Mouse (Mus musculus) embryonic facial prominence, embryonic 15.5 days (tissue): ENCODE measurements around the gene Sun1. TPM values are rescaled to one million over a fixed set of nuclear protein-coding genes. Genes with fewer than 3 reads are reported as not detected.

Source experiments
- ATAC-seq: fragments of 200-750 bp; cut with Nextera tagmentation; 2 replicates; pipeline ENCODE4 v1.8.0; 2017; ENCODE audit warnings: low read depth, moderate TSS enrichment; ENCODE audit not compliant: insufficient number of reproducible peaks, low FRiP score, low TSS enrichment
- H3K27ac ChIP-seq: fragments of 300-500 bp; sonication (generic); replicated peaks from 2 replicates; pipeline ENCODE4 v1.5.1; 2015; ENCODE audit warnings: mild to moderate bottlenecking, inconsistent platforms
- H3K27me3 ChIP-seq: fragments of 300-500 bp; sonication (generic); 2 replicates; pipeline ENCODE4 v1.6.1; 2015; ENCODE audit warnings: inconsistent platforms
- H3K36me3 ChIP-seq: fragments of 300-500 bp; sonication (generic); 2 replicates; pipeline ENCODE4 v1.6.1; 2015; ENCODE audit warnings: mild to moderate bottlenecking, inconsistent platforms
- H3K4me1 ChIP-seq: fragments of 300-500 bp; sonication (generic); 2 replicates; pipeline ENCODE4 v1.6.1; 2015; ENCODE audit warnings: inconsistent platforms
- H3K4me2 ChIP-seq: fragments of 300-500 bp; sonication (generic); replicated peaks from 2 replicates; pipeline ENCODE4 v1.6.1; 2015; ENCODE audit warnings: mild to moderate bottlenecking, inconsistent platforms
- H3K4me3 ChIP-seq: fragments of 300-500 bp; sonication (generic); replicated peaks from 2 replicates; pipeline ENCODE4 v1.5.1; 2015; ENCODE audit warnings: mild to moderate bottlenecking, inconsistent platforms
- H3K9ac ChIP-seq: fragments of 300-500 bp; sonication (generic); 2 replicates; pipeline ENCODE4 v1.6.1; 2015; ENCODE audit warnings: inconsistent platforms
- H3K9me3 ChIP-seq: fragments of 300-500 bp; sonication (generic); replicated peaks from 2 replicates; pipeline ENCODE4 v1.6.1; 2016; ENCODE audit warnings: inconsistent platforms
- WGBS: fragments of 180-500 bp; shearing (Covaris S2); methylation state at CpG from one replicate; pipeline ENCODE4 v1.1.7; 2015; 5-methylcytosine and 5-hydroxymethylcytosine counted together
- polyA plus RNA-seq: library from polyadenylated mRNA; unstranded; fragments of >200 nt; fragmentation: Nextera tagmentation; extraction: Ambion mirVana; gene quantifications from 2 replicates; pipeline ENCODE4 v1.2.1, GENCODE M21; 2015

Sun1 gene
- polyA plus RNA-seq, 1 experiment from 2014 or later = 61.5 TPM

DNA sequence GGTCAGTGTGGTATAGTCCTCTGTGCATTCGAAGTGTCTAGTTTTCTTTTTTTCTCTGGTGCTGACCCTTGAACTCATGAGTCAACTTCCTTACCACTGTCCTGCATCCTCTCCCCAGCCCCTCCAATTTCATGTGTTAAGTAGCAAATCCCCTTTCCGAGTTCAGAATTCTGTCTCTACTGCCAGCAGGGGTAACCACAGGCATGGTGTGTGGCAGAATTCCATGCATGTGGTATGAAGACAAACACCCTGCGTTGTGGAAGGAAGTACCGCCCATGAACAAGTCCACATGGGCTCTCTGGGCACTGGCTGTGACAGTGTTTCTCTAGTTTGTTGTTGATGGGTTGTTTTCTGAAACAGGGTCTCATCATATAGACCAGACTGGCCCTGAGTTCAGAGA lies 67.2 kb downstream of the Sun1 start:
- Histone ChIP-seq H3K27ac (no peak overlapping the region), H3K9me3 (no peaks in the 10 kb centered on the region), H3K36me3 (peaks cover 70% of the 10 kb centered on the region), H3K27me3 (no peaks in the 10 kb centered on the region), H3K4me1 (peaks cover 6% of the 10 kb centered on the region; the same call in 1 of the 2 replicates), H3K9ac (no peak overlapping the region), H3K4me2 (no peak overlapping the region), H3K4me3 (no peak overlapping the region)
- ATAC-seq = no peak
- 63% methylated on average over 4 of the region's 4 CpGs for WGBS

DNA sequence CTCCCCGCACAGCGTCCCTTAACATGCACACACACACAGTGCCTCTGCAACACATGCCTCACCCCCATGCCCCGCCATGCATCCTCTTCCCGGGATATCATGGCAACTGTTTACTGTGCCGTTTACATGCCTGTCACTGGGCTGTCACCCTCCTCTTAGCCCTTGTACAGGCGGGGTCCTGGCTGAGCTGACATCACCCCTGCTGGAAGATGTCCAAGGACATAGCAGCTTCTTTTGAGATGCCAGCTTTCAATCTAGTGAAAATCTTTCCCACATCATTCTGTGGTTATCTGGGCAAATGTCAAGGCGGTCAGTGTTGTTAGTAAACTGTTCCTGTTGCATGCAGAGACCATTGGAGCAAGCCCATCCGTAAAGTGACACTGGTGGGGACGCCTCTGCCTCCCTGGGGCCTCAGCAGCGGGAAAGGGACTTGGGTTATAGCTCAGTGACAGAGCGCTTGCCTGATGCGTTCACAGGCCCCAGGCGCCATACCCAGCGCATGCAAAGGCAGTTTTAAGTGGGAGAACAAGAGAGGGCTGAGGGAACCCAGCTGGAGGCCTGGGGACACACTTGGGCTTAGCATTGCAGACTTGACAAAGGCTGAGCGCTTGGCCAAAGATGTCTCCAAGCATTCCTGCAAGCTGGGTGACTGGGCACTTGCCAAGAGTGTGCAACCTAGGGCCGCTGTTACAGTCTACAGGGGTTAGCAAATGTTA lies 70.5 kb downstream of the Sun1 start:
- Histone ChIP-seq H3K36me3 (peaks cover 37% of the 10 kb centered on the region), H3K4me3 (no peak overlapping the region), H3K9ac (no peak overlapping the region), H3K4me2 (no peak overlapping the region), H3K4me1 (peaks cover 6% of the 10 kb centered on the region; the same call in 1 of the 2 replicates), H3K27ac (peak overlapping the region; percentile 35), H3K27me3 (no peaks in the 10 kb centered on the region), H3K9me3 (no peaks in the 10 kb centered on the region)
- ATAC-seq = no peak
- whole genome bisulfite sequencing = 58% methylated on average over 16 of the region's 16 CpGs

DNA sequence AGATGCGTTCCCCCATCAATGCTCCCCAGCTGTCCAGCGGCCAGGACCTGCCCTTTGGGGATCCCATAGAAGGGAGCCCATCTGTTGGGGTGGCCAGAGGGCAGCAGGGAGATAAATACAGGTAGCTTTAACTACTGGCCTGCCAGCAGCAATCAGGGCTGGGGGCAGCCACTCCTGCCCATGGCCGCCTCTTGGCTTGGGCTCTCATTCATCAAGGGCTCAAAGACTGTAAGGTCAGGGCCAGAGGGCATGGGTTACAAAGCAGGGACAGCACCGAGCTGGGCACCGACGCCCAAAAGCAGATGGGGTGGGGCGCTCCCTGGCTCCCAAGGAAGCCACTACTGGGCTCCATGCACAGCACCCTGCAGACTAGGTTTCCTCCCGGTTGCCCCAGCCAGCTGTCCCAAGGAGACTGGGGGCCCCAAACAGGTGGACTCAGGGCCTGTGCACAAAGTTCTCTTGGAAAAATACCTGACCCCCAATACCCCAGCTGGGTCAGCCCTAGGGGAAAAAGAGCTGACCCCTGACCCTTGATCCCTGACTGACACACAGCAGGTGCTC lies 71.6 kb downstream of the Sun1 start:
- H3K4me2 ChIP-seq = no peak overlapping the region
- H3K27ac ChIP-seq = no peak overlapping the region
- 52% methylated on average over 8 of the region's 8 CpGs for WGBS
- H3K4me3 ChIP-seq = no peak overlapping the region
- 0 out of 2 replicates have a peak, but pooled peaks have one; percentile 3 for ATAC-seq
- H3K4me1 ChIP-seq = peaks cover 6% of the 10 kb centered on the region; the same call in 1 of the 2 replicates
- no peaks in the 10 kb centered on the region for H3K27me3 ChIP-seq
- H3K9ac ChIP-seq = no peak overlapping the region
- peaks cover 26% of the 10 kb centered on the region for H3K36me3 ChIP-seq
- no peaks in the 10 kb centered on the region for H3K9me3 ChIP-seq

DNA sequence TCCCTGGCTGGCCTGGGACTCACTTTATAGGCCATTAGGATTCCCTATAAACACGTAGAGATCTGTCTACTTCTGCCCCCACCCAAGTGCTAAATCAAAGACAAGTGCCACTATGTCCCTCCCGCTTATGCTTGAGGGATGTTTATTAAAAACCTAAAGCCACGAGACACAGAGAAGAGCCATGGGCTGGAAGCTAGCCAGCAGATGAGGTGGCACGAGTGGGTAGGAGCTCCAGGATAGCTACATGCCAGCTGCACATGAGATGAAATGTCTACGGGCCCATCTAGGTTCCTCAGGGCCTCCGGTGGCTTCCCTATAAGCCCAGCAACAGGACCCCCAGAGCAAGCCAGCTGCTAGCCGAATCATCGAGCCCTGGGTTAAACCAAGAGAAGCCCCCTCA lies 76.8 kb downstream of the Sun1 start:
- H3K4me1 ChIP-seq = 0 out of 2 replicates have a peak, but pooled peaks cover 7% of the 10 kb centered on the region
- no peak overlapping the region for H3K27ac ChIP-seq
- no peak overlapping the region for H3K9ac ChIP-seq
- H3K27me3 ChIP-seq = no peaks in the 10 kb centered on the region
- H3K36me3 ChIP-seq = no peaks in the 10 kb centered on the region
- no peak overlapping the region for H3K4me3 ChIP-seq
- ATAC-seq = no peak
- no peaks in the 10 kb centered on the region for H3K9me3 ChIP-seq
- 64% methylated on average over 8 of the region's 8 CpGs for WGBS
- H3K4me2 ChIP-seq = no peak overlapping the region

DNA sequence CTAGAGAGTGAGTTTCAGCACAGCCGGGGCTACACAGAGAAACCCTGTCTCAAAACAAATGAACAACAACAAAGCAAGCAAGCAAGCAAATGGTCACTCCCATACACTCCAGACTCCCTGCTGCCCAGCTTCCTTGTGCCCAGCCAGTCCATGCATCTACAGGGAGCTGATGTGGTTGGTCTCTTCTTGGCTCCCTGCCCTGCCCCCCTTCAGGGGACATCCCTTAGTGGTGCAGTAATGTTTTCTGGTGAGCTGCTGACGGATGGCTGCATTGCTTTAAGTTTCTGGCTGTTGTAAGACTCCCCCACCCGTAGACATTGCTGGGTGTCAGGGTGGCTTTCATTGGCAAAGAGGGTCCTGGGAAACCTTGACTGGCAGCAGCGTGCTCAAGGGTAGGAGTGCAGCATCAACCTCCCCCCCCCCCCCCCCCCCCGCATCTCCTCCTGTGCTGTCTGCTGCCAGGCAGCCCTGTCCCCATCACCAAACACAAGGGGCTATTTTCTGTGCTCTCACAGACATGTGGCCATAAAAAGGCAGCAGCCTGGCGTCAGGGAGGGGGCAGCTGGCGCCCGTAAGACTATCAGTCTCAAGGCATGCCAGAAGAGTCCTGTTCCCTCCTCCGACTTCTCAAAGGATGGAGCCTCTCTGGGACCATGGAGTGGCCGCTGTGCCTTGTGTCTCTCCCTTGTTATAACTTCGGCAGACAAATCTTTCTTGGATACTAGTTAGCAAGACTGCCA lies 81.1 kb downstream of the Sun1 start:
- Histone ChIP-seq H3K4me3 (no peak overlapping the region), H3K27ac (no peak overlapping the region), H3K9ac (no peak overlapping the region), H3K4me1 (0 out of 2 replicates have a peak, but pooled peaks cover 12% of the 10 kb centered on the region), H3K9me3 (no peaks in the 10 kb centered on the region), H3K4me2 (no peak overlapping the region), H3K27me3 (no peaks in the 10 kb centered on the region), H3K36me3 (no peaks in the 10 kb centered on the region)
- 57% methylated on average over 10 of the region's 11 CpGs for WGBS
- no peak for ATAC-seq

DNA sequence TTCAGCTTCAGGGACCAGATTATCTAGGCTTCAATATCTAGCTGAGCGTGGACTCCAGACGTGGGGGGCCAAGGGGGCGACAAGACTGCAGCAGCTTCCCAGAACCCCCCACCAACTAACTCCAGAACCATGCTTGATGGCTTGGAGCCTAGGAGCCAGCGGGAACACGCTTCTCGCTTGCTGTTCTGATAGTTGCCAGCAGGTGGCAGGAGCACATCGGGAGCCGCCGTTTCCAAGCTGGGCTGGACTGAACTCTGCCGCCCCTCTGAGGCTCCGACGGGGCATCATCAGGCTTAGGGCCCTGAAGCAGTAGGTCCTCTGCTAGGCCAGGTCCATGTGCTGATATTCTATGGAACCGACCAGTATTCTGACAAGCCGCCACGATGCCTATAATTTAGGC lies 81.8 kb downstream of the Sun1 start:
- Histone ChIP-seq H3K4me1 (0 out of 2 replicates have a peak, but pooled peaks cover 14% of the 10 kb centered on the region), H3K9ac (no peak overlapping the region), H3K9me3 (no peaks in the 10 kb centered on the region), H3K36me3 (no peaks in the 10 kb centered on the region), H3K4me2 (no peak overlapping the region; the same call in 1 of the 2 replicates), H3K4me3 (no peak overlapping the region), H3K27ac (no peak overlapping the region), H3K27me3 (no peaks in the 10 kb centered on the region)
- ATAC-seq = peak; percentile 13; the same call in 1 of the 2 replicates
- 5% methylated on average over 15 of the region's 15 CpGs for WGBS

DNA sequence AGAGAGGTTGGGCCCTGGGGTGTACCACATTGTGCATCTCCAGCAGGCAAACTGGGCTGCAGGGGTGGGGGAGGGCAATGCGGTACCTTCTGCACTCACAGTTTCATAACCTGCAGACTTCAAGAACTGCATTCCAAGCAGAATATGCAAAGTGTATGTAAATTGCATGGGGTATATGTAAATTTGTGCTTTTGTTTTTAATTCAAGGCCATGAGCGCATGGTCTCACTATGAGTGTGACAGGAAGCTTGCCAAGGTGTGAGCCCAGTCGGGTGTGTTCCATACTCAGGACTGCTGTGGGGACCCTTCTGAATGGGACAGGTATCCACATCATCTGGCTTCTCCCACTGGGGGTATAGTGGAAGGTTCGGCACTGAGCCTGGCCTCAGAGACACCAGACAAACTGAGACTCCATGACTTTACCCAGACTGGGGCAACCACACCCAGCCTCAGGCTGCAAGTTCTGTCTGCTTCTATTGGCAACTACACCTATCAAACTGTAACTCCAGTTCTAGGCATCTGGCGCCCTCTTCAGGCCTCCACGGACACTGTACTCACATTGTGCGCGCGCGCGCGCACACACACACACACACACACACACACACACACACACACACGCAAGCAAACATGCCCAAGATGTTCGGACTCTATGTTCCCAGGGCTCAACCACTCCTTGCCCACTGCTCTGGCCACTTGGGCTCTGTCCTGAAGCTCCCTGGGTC lies 83.2 kb downstream of the Sun1 start:
- no peak overlapping the region for H3K4me3 ChIP-seq
- 94% methylated on average over 14 of the region's 14 CpGs for WGBS

DNA sequence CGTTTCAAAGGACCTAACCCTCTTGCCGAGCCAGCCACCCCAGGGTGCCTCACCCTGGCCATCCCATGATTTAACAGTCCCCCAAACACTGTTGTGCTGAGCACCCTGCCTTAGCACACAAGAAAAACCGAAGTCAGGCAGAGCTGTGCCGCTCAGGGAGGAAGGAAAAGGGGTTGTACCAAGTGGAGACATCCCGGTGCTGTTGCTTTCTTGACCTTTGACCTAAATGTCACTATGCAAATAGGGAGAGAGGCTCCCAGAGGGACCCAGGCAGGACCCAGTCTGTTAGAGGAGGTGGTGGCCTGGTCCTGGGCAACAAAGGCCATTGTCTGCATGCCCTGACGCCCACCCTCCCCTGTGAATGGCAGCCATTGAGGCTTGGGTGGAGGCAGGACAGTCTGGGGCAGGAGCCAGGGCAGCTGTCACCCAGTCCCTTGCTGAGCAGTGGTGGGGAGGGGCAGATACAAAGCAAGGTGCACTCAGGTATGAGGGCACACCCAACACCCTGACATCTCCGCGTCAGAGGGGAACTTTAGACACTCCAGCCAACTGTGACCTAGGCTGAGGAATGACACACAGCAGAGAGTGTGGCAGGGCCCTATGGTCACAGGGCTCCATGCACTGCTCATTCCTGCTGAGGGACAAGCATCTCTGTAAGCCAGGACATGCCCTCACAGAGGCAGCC lies 85.1 kb downstream of the Sun1 start:
- Histone ChIP-seq H3K4me1 (0 out of 2 replicates have a peak, but pooled peaks cover 14% of the 10 kb centered on the region), H3K27ac (no peak overlapping the region), H3K9me3 (no peaks in the 10 kb centered on the region), H3K4me3 (no peak overlapping the region), H3K4me2 (no peak overlapping the region), H3K9ac (no peak overlapping the region), H3K27me3 (no peaks in the 10 kb centered on the region), H3K36me3 (no peaks in the 10 kb centered on the region)
- ATAC-seq = no peak
- WGBS = 43% methylated on average over 8 of the region's 8 CpGs

More for the DNA sequence above, 83.2 kb downstream of the Sun1 start:
- H3K9ac ChIP-seq = no peak overlapping the region
- no peak overlapping the region for H3K27ac ChIP-seq
- H3K27me3 ChIP-seq = no peaks in the 10 kb centered on the region
- H3K9me3 ChIP-seq = no peaks in the 10 kb centered on the region
- no peak for ATAC-seq
- no peaks in the 10 kb centered on the region for H3K36me3 ChIP-seq
- H3K4me2 ChIP-seq = no peak overlapping the region
- H3K4me1 ChIP-seq = 0 out of 2 replicates have a peak, but pooled peaks cover 14% of the 10 kb centered on the region

DNA sequence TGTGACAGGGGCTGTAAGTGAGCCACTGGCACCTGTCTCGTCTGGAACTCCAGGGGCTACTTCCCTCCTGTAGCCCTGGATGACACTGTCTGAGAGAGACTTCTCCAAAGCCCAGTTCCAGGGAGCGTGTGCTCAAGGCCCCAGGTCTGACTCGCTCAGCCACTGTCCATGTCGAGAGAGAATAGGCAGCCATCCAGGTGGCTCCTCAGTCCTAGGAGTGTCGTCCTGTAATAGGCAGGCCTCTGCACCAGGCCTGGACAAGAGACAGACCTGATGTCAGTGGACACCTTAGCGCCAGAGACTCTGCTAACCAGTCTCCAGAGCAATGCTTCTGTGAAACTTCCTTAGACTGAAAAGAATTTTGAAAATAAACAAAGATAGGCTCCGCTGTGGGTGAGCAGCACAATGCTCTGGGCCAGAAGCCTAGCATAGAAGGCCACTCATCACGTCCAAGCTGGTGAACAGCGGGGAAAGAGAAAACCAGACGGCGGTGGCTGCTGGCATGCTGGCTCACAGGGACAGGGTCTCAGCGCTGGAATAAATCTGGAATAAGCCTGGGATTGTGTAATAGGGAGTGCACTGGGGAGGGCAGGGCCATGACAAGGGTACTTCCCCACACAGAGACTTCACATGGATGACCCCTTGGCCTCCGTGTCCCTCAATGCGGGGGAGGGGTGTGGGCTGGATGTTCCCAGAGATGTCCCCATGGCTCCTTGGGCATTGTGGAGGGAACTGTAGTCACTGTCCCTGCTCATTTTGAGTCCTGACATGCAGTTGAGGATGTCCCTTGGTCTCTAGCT lies 85.9 kb downstream of the Sun1 start:
- 0 out of 2 replicates have a peak, but pooled peaks cover 14% of the 10 kb centered on the region for H3K4me1 ChIP-seq
- H3K9me3 ChIP-seq = no peaks in the 10 kb centered on the region
- no peaks in the 10 kb centered on the region for H3K27me3 ChIP-seq
- no peak for ATAC-seq
- H3K4me3 ChIP-seq = no peak overlapping the region
- no peaks in the 10 kb centered on the region for H3K36me3 ChIP-seq
- 64% methylated on average over 14 of the region's 14 CpGs for WGBS
- H3K27ac ChIP-seq = no peak overlapping the region
- no peak overlapping the region for H3K9ac ChIP-seq
- H3K4me2 ChIP-seq = no peak overlapping the region

DNA sequence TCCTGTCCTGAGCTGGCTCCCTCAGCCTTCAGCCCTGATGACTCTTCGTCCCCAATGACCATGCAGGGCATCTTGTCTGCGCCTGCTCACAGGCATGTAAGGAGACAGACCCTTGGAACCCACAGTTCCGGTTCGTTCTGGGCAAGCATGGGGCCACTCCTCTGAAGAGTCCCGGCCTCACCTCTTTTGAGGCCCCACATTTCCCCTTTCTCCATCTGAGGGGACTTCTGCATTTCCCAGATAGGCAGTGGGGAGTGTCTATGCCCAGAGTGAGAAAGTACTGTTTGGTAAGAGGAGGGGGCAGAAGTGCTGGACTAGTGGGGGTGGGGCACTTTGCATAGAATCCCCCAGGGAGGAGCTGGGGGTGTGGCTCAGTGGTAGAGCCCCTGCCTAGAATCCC lies 86.7 kb downstream of the Sun1 start:
- no peak overlapping the region for H3K27ac ChIP-seq
- no peak for ATAC-seq

More for the DNA sequence above, 86.7 kb downstream of the Sun1 start:
- no peaks in the 10 kb centered on the region for H3K27me3 ChIP-seq
- WGBS = 82% methylated on average over 5 of the region's 5 CpGs
- no peak overlapping the region for H3K9ac ChIP-seq
- H3K4me3 ChIP-seq = no peak overlapping the region
- no peaks in the 10 kb centered on the region for H3K9me3 ChIP-seq
- H3K36me3 ChIP-seq = no peaks in the 10 kb centered on the region
- 0 out of 2 replicates have a peak, but pooled peaks cover 9% of the 10 kb centered on the region for H3K4me1 ChIP-seq
- H3K4me2 ChIP-seq = no peak overlapping the region
